Mouse (Mus musculus): ENCODE measurements around the gene Tanc1. TPM values are rescaled to one million over a fixed set of nuclear protein-coding genes. Genes with fewer than 3 reads are reported as not detected.

Gene Tanc1
- polyA plus RNA-seq, 1 experiment from 2014 or later, result 27.7 TPM

- Histone ChIP-seq H3K27me3 (ENCODE audit: poor library complexity, severe bottlenecking) (no peaks in the 10 kb centered on the region), H3K4me3 (peak overlapping the region; percentile 64), H3K27ac (peak overlapping the region; percentile 91), H3K9me3 (peaks cover 12% of the 10 kb centered on the region; the same call in 1 of the 2 replicates), H3K36me3 (replicated peaks) (peaks cover 13% of the 10 kb centered on the region), H3K4me1 (peaks cover 19% of the 10 kb centered on the region)
- no peak for DNase-seq (ENCODE audit: extremely low spot score, low spot score)
- WGBS, result 73% methylated on average over 8 of the region's 8 CpGs
These were observed 271.0 kb downstream of the Tanc1 start for GRCm38 (mm10) chr2:59882742-59883281.

- H3K36me3 ChIP-seq (replicated peaks), result peaks cover 26% of the 10 kb centered on the region
- no peaks in the 10 kb centered on the region for H3K4me1 ChIP-seq
- H3K27ac ChIP-seq, result no peak overlapping the region
- H3K27me3 ChIP-seq (ENCODE audit: poor library complexity, severe bottlenecking), result no peaks in the 10 kb centered on the region
- no peak for DNase-seq (ENCODE audit: extremely low spot score, low spot score)
- no peaks in the 10 kb centered on the region for H3K9me3 ChIP-seq
- WGBS, result 89% methylated on average over 6 of the region's 6 CpGs
- no peak overlapping the region for H3K4me3 ChIP-seq
These were observed 277.9 kb downstream of the Tanc1 start for GRCm38 (mm10) chr2:59889699-59890098.

Other genes starting within 250 kb of the Tanc1 start
- 1.2 and 1.9 TPM in 2 replicates for gene Dapl1, start 127.4 kb upstream of the Tanc1 start, polyA plus RNA-seq (2016; fragmentation: Nextera tagmentation; extraction: Ambion mirVana)